Mouse (Mus musculus) naive thymus-derived CD4-positive, alpha-beta T cell, adult 2 months (primary cell): ENCODE results near the gene Tbc1d24.

Experiments used
- DNase-seq: peaks from one replicate; pipeline ENCODE4 v3.0.0-alpha.2; 2011; ENCODE audit warnings: low read depth

The Tbc1d24 gene

GRCm38 (mm10) chr17:24205284-24205888 lies at the start of gene Tbc1d24:
Gene Tbc1d24 (minus strand): TSS chr17:24205562.
- peak; percentile 87 for DNase-seq

- peak; percentile 10 for DNase-seq
Observed at GRCm38 (mm10) chr17:24252329-24252728, 47.0 kb upstream of the Tbc1d24 start.

- DNase-seq: peak; percentile 97
Observed at GRCm38 (mm10) chr17:24251320-24252069, 46.1 kb upstream of the Tbc1d24 start, which contains the start of gene Ccnf. Gene Ccnf (minus strand): TSS chr17:24251484.

- DNase-seq: no peak
Observed at GRCm38 (mm10) chr17:24250988-24251319, 45.6 kb upstream of the Tbc1d24 start.

- DNase-seq: peak; percentile 43
Observed at GRCm38 (mm10) chr17:24248641-24249040, 43.3 kb upstream of the Tbc1d24 start.

GRCm38 (mm10) chr17:24244061-24244460 lies 38.7 kb upstream of the Tbc1d24 start:
- DNase-seq: no peak

- peak; percentile 72 for DNase-seq
Observed at GRCm38 (mm10) chr17:24243311-24243969, 38.1 kb upstream of the Tbc1d24 start.

- DNase-seq: no peak
Observed at GRCm38 (mm10) chr17:24236921-24237320, 31.6 kb upstream of the Tbc1d24 start.

- DNase-seq: no peak
Observed at GRCm38 (mm10) chr17:24236479-24236878, 31.1 kb upstream of the Tbc1d24 start.

- DNase-seq: no peak
Observed at GRCm38 (mm10) chr17:24227941-24228340, 22.6 kb upstream of the Tbc1d24 start.

- DNase-seq: no peak
Observed at GRCm38 (mm10) chr17:24226721-24227120, 21.4 kb upstream of the Tbc1d24 start.

- no peak for DNase-seq
Observed at GRCm38 (mm10) chr17:24225851-24226250, 20.5 kb upstream of the Tbc1d24 start.

- DNase-seq: no peak
Observed at GRCm38 (mm10) chr17:24224741-24225140, 19.4 kb upstream of the Tbc1d24 start.

- DNase-seq: no peak
Observed at GRCm38 (mm10) chr17:24223513-24223912, 18.2 kb upstream of the Tbc1d24 start.

- DNase-seq: no peak
Observed at GRCm38 (mm10) chr17:24222653-24223052, 17.3 kb upstream of the Tbc1d24 start.

GRCm38 (mm10) chr17:24220435-24221411 lies 15.4 kb upstream of the Tbc1d24 start, which contains the start of gene Tedc2:
Gene Tedc2 (minus strand): TSS chr17:24220851.
- DNase-seq: peak; percentile 92

GRCm38 (mm10) chr17:24216836-24217235 lies 11.5 kb upstream of the Tbc1d24 start:
- no peak for DNase-seq

- DNase-seq: no peak
Observed at GRCm38 (mm10) chr17:24213186-24213585, 7.8 kb upstream of the Tbc1d24 start.

GRCm38 (mm10) chr17:24212441-24213018 lies 7.2 kb upstream of the Tbc1d24 start:
- no peak for DNase-seq

- DNase-seq: peak; percentile 31
Observed at GRCm38 (mm10) chr17:24211631-24212440, 6.5 kb upstream of the Tbc1d24 start.

GRCm38 (mm10) chr17:24210591-24210990 lies 5.2 kb upstream of the Tbc1d24 start:
- peak; percentile 9 for DNase-seq
